Mouse (Mus musculus) thymus, adult 2 months (tissue): ENCODE results near the gene Uggt1. TPM values are rescaled to one million over a fixed set of nuclear protein-coding genes. Genes with fewer than 3 reads are reported as not detected.

Experiments used
- DNase-seq: peaks from one replicate; pipeline ENCODE4 v3.0.0; 2021
- H3K27ac ChIP-seq: fragments of 200-500 bp; 2 replicates; pipeline ENCODE4 v1.5.1; 2012; ENCODE audit warnings: low read length, control low read depth; ENCODE audit not compliant: control insufficient read depth, insufficient read depth
- H3K27me3 ChIP-seq: fragments of 200-500 bp; 2 replicates; pipeline ENCODE4 v1.6.1; 2012; ENCODE audit warnings: mild to moderate bottlenecking, low read length, moderate library complexity, mixed read lengths; ENCODE audit not compliant: control insufficient read depth, insufficient read depth
- H3K36me3 ChIP-seq: fragments of 200-500 bp; 2 replicates; pipeline ENCODE4 v1.6.1; 2012; ENCODE audit warnings: mild to moderate bottlenecking, low read length, moderate library complexity; ENCODE audit not compliant: control insufficient read depth, insufficient read depth
- H3K4me1 ChIP-seq: fragments of 200-500 bp; replicated peaks from 2 replicates; pipeline ENCODE4 v1.6.1; 2012; ENCODE audit warnings: low read length; ENCODE audit not compliant: control insufficient read depth, insufficient read depth
- H3K4me3 ChIP-seq: fragments of 200-500 bp; 2 replicates; pipeline ENCODE4 v1.5.1; 2012; ENCODE audit warnings: mild to moderate bottlenecking, low read length, control low read depth, moderate library complexity; ENCODE audit not compliant: control insufficient read depth, insufficient read depth
- CTCF ChIP-seq: fragments of 200-500 bp; IDR thresholded peaks from 2 replicates; pipeline ENCODE4 v1.5.1; 2012; ENCODE audit warnings: mild to moderate bottlenecking, control low read depth, low read length, moderate library complexity, borderline replicate concordance; ENCODE audit not compliant: control insufficient read depth, poor library complexity, insufficient read depth; ENCODE audit errors: extremely low read depth
- POLR2A ChIP-seq: fragments of 200-500 bp; IDR thresholded peaks from 2 replicates; pipeline ENCODE4 v1.6.1; 2012; ENCODE audit warnings: mild to moderate bottlenecking, low read length, control low read depth, moderate library complexity; ENCODE audit not compliant: control insufficient read depth, poor library complexity, insufficient read depth; ENCODE audit errors: extremely low read depth
- WGBS: fragments of 180-500 bp; shearing (Covaris S2); methylation state at CpG from one replicate; pipeline ENCODE4 v1.1.7; 2018; 5-methylcytosine and 5-hydroxymethylcytosine counted together
- polyA plus RNA-seq: library from polyadenylated mRNA; depleted of rRNA; stranded (reverse); fragments of >200 nt; gene quantifications from 2 replicates; pipeline ENCODE4 v1.2.3, GENCODE M21; 2012

The Uggt1 gene
- polyA plus RNA-seq, 1 experiment = 31.8 TPM

- H3K27ac ChIP-seq = no peak overlapping the region
- no peak overlapping the region for H3K4me3 ChIP-seq
- no peaks in the 10 kb centered on the region for H3K27me3 ChIP-seq
- no peak for TF ChIP-seq POLR2A
- no peak for TF ChIP-seq CTCF
- 98% methylated on average over 8 of the region's 8 CpGs for WGBS
- no peak for DNase-seq
- H3K4me1 ChIP-seq = peaks cover 36% of the 10 kb centered on the region
- H3K36me3 ChIP-seq = no peaks in the 10 kb centered on the region
Measured at GRCm38 (mm10) chr1:36129881-36130280, 114.6 kb downstream of the Uggt1 start.

- TF ChIP-seq POLR2A (no peak), CTCF (no peak)
- H3K27me3 ChIP-seq = no peaks in the 10 kb centered on the region
- H3K4me1 ChIP-seq = peaks cover 36% of the 10 kb centered on the region
- DNase-seq = no peak
- WGBS = 11% methylated on average over 4 of the region's 4 CpGs
- H3K4me3 ChIP-seq = no peak overlapping the region
- no peak overlapping the region for H3K27ac ChIP-seq
- no peaks in the 10 kb centered on the region for H3K36me3 ChIP-seq
Measured at GRCm38 (mm10) chr1:36129126-36129525, 115.4 kb downstream of the Uggt1 start.

- TF ChIP-seq CTCF (no peak), POLR2A (no peak)
- no peaks in the 10 kb centered on the region for H3K36me3 ChIP-seq
- no peaks in the 10 kb centered on the region for H3K27me3 ChIP-seq
- H3K27ac ChIP-seq = no peak overlapping the region
- peaks cover 5% of the 10 kb centered on the region for H3K4me1 ChIP-seq
- no peak for DNase-seq
- H3K4me3 ChIP-seq = no peak overlapping the region
- WGBS = 93% methylated on average over 7 of the region's 7 CpGs
Measured at GRCm38 (mm10) chr1:36125076-36125475, 119.4 kb downstream of the Uggt1 start.

- WGBS = 91% methylated on average over 8 of the region's 8 CpGs
- Histone ChIP-seq H3K4me1 (no peaks in the 10 kb centered on the region), H3K36me3 (no peaks in the 10 kb centered on the region), H3K27ac (no peak overlapping the region), H3K4me3 (no peak overlapping the region), H3K27me3 (no peaks in the 10 kb centered on the region)
- no peak for TF ChIP-seq POLR2A
- TF ChIP-seq CTCF = no peak
- no peak for DNase-seq
Measured at GRCm38 (mm10) chr1:36121172-36121571, 123.3 kb downstream of the Uggt1 start.

- DNase-seq = no peak
- 95% methylated on average over 4 of the region's 4 CpGs for WGBS
- Histone ChIP-seq H3K27ac (no peak overlapping the region), H3K4me1 (no peaks in the 10 kb centered on the region), H3K36me3 (no peaks in the 10 kb centered on the region), H3K27me3 (no peaks in the 10 kb centered on the region), H3K4me3 (no peak overlapping the region)
- TF ChIP-seq CTCF = no peak
- no peak for TF ChIP-seq POLR2A
Measured at GRCm38 (mm10) chr1:36119426-36119825, 125.1 kb downstream of the Uggt1 start.

- Histone ChIP-seq H3K27me3 (no peaks in the 10 kb centered on the region), H3K4me3 (no peak overlapping the region), H3K27ac (no peak overlapping the region), H3K36me3 (no peaks in the 10 kb centered on the region), H3K4me1 (no peaks in the 10 kb centered on the region)
- DNase-seq = no peak
- WGBS = 97% methylated on average over 3 of the region's 3 CpGs
- TF ChIP-seq POLR2A (no peak), CTCF (no peak)
Measured at GRCm38 (mm10) chr1:36118958-36119357, 125.6 kb downstream of the Uggt1 start.

GRCm38 (mm10) chr1:36118061-36118685, 126.3 kb downstream of the Uggt1 start:
- no peak for TF ChIP-seq CTCF
- TF ChIP-seq POLR2A = no peak
- H3K36me3 ChIP-seq = no peaks in the 10 kb centered on the region
- no peak for DNase-seq
- no peaks in the 10 kb centered on the region for H3K27me3 ChIP-seq
- no peak overlapping the region for H3K27ac ChIP-seq
- H3K4me3 ChIP-seq = no peak overlapping the region
- H3K4me1 ChIP-seq = no peaks in the 10 kb centered on the region; the same call in 1 of the 2 replicates
- 95% methylated on average over 9 of the region's 9 CpGs for WGBS
